Mouse (Mus musculus): ENCODE measurements around the gene Sipa1l3. TPM values are rescaled to one million over a fixed set of nuclear protein-coding genes. Genes with fewer than 3 reads are reported as not detected.

The Sipa1l3 gene
- polyA plus RNA-seq, 1 experiment from 2014 or later: 21.6 TPM

- Histone ChIP-seq H3K4me1 (replicated peaks; ENCODE audit: control insufficient read depth, insufficient read depth, low read length) (peaks cover 18% of the 10 kb centered on the region), H3K9me3 (ENCODE audit: control insufficient read depth, low read length) (no peaks in the 10 kb centered on the region), H3K27ac (ENCODE audit: low read length) (peak overlapping the region; percentile 85), H3K27me3 (ENCODE audit: control insufficient read depth, insufficient read depth, low read depth, low read length) (no peaks in the 10 kb centered on the region), H3K4me3 (ENCODE audit: low read length) (no peak overlapping the region), H3K9ac (ENCODE audit: low read length) (peak overlapping the region; percentile 31; the same call in 1 of the 2 replicates), H3K36me3 (ENCODE audit: control insufficient read depth, insufficient read depth, low read length) (peaks cover 28% of the 10 kb centered on the region), H3K4me2 (ENCODE audit: low read depth, low read length) (no peak overlapping the region; the same call in 1 of the 2 replicates)
- 57% methylated on average over 25 of the region's 25 CpGs for WGBS
- peak; percentile 43 for ATAC-seq (ENCODE audit: low read depth)
Measured at GRCm38 (mm10) chr7:29391761-29392512, 126.5 kb downstream of the Sipa1l3 start.

- Histone ChIP-seq H3K4me2 (ENCODE audit: low read depth, low read length) (no peak overlapping the region; the same call in 1 of the 2 replicates), H3K27me3 (ENCODE audit: control insufficient read depth, insufficient read depth, low read depth, low read length) (no peaks in the 10 kb centered on the region), H3K4me1 (replicated peaks; ENCODE audit: control insufficient read depth, insufficient read depth, low read length) (peaks cover 18% of the 10 kb centered on the region), H3K9me3 (ENCODE audit: control insufficient read depth, low read length) (no peaks in the 10 kb centered on the region), H3K36me3 (ENCODE audit: control insufficient read depth, insufficient read depth, low read length) (peaks cover 27% of the 10 kb centered on the region), H3K9ac (ENCODE audit: low read length) (no peak overlapping the region), H3K4me3 (ENCODE audit: low read length) (no peak overlapping the region), H3K27ac (ENCODE audit: low read length) (peak overlapping the region; percentile 85)
- WGBS: 67% methylated on average over 15 of the region's 15 CpGs
- no peak for ATAC-seq (ENCODE audit: low read depth)
Measured at GRCm38 (mm10) chr7:29391112-29391760, 127.2 kb downstream of the Sipa1l3 start.

- Histone ChIP-seq H3K36me3 (ENCODE audit: control insufficient read depth, insufficient read depth, low read length) (peaks cover 30% of the 10 kb centered on the region), H3K9me3 (ENCODE audit: control insufficient read depth, low read length) (no peaks in the 10 kb centered on the region), H3K27ac (ENCODE audit: low read length) (0 out of 2 replicates have a peak overlapping the region, but pooled peaks have one; percentile 13), H3K9ac (ENCODE audit: low read length) (no peak overlapping the region), H3K4me3 (ENCODE audit: low read length) (no peak overlapping the region), H3K4me2 (ENCODE audit: low read depth, low read length) (no peak overlapping the region), H3K4me1 (replicated peaks; ENCODE audit: control insufficient read depth, insufficient read depth, low read length) (peaks cover 18% of the 10 kb centered on the region), H3K27me3 (ENCODE audit: control insufficient read depth, insufficient read depth, low read depth, low read length) (no peaks in the 10 kb centered on the region)
- no peak for ATAC-seq (ENCODE audit: low read depth)
- WGBS: 75% methylated on average over 10 of the region's 10 CpGs
Measured at GRCm38 (mm10) chr7:29390234-29390633, 128.2 kb downstream of the Sipa1l3 start.

- H3K27me3 ChIP-seq (ENCODE audit: control insufficient read depth, insufficient read depth, low read depth, low read length): no peaks in the 10 kb centered on the region
- 85% methylated on average over 17 of the region's 17 CpGs for WGBS
- H3K9ac ChIP-seq (ENCODE audit: low read length): no peak overlapping the region
- H3K4me1 ChIP-seq (replicated peaks; ENCODE audit: control insufficient read depth, insufficient read depth, low read length): peaks cover 18% of the 10 kb centered on the region
- peaks cover 29% of the 10 kb centered on the region for H3K36me3 ChIP-seq (ENCODE audit: control insufficient read depth, insufficient read depth, low read length)
- H3K27ac ChIP-seq (ENCODE audit: low read length): no peak overlapping the region
- H3K4me3 ChIP-seq (ENCODE audit: low read length): no peak overlapping the region
- H3K9me3 ChIP-seq (ENCODE audit: control insufficient read depth, low read length): no peaks in the 10 kb centered on the region
- H3K4me2 ChIP-seq (ENCODE audit: low read depth, low read length): no peak overlapping the region
- ATAC-seq (ENCODE audit: low read depth): no peak
Measured at GRCm38 (mm10) chr7:29387524-29388068, 130.8 kb downstream of the Sipa1l3 start.

GRCm38 (mm10) chr7:29386349-29386748, 132.1 kb downstream of the Sipa1l3 start:
- peaks cover 36% of the 10 kb centered on the region for H3K36me3 ChIP-seq (ENCODE audit: control insufficient read depth, insufficient read depth, low read length)
- no peak for ATAC-seq (ENCODE audit: low read depth)
- WGBS: 88% methylated on average over 13 of the region's 13 CpGs

GRCm38 (mm10) chr7:29385791-29386190, 132.7 kb downstream of the Sipa1l3 start:
- 0 out of 2 replicates have a peak, but pooled peaks cover 4% of the 10 kb centered on the region for H3K4me1 ChIP-seq (replicated peaks; ENCODE audit: control insufficient read depth, insufficient read depth, low read length)
- no peak for ATAC-seq (ENCODE audit: low read depth)
- WGBS: 92% methylated on average over 10 of the region's 10 CpGs
- no peak overlapping the region for H3K4me3 ChIP-seq (ENCODE audit: low read length)
- H3K27ac ChIP-seq (ENCODE audit: low read length): no peak overlapping the region
- H3K4me2 ChIP-seq (ENCODE audit: low read depth, low read length): no peak overlapping the region
- no peaks in the 10 kb centered on the region for H3K27me3 ChIP-seq (ENCODE audit: control insufficient read depth, insufficient read depth, low read depth, low read length)
- no peak overlapping the region for H3K9ac ChIP-seq (ENCODE audit: low read length)
- peaks cover 40% of the 10 kb centered on the region for H3K36me3 ChIP-seq (ENCODE audit: control insufficient read depth, insufficient read depth, low read length)
- H3K9me3 ChIP-seq (ENCODE audit: control insufficient read depth, low read length): no peaks in the 10 kb centered on the region

More at GRCm38 (mm10) chr7:29386349-29386748, 132.1 kb downstream of the Sipa1l3 start:
- H3K4me1 ChIP-seq (replicated peaks; ENCODE audit: control insufficient read depth, insufficient read depth, low read length): peaks cover 8% of the 10 kb centered on the region
- no peak overlapping the region for H3K4me2 ChIP-seq (ENCODE audit: low read depth, low read length)
- H3K27ac ChIP-seq (ENCODE audit: low read length): no peak overlapping the region
- H3K4me3 ChIP-seq (ENCODE audit: low read length): no peak overlapping the region
- H3K27me3 ChIP-seq (ENCODE audit: control insufficient read depth, insufficient read depth, low read depth, low read length): no peaks in the 10 kb centered on the region
- no peak overlapping the region for H3K9ac ChIP-seq (ENCODE audit: low read length)
- H3K9me3 ChIP-seq (ENCODE audit: control insufficient read depth, low read length): no peaks in the 10 kb centered on the region

GRCm38 (mm10) chr7:29383255-29383654, 135.2 kb downstream of the Sipa1l3 start:
- Histone ChIP-seq H3K4me2 (ENCODE audit: low read depth, low read length) (no peak overlapping the region), H3K36me3 (ENCODE audit: control insufficient read depth, insufficient read depth, low read length) (peaks cover 45% of the 10 kb centered on the region), H3K4me3 (ENCODE audit: low read length) (no peak overlapping the region), H3K4me1 (replicated peaks; ENCODE audit: control insufficient read depth, insufficient read depth, low read length) (no peaks in the 10 kb centered on the region), H3K9ac (ENCODE audit: low read length) (no peak overlapping the region), H3K27ac (ENCODE audit: low read length) (no peak overlapping the region), H3K27me3 (ENCODE audit: control insufficient read depth, insufficient read depth, low read depth, low read length) (no peaks in the 10 kb centered on the region), H3K9me3 (ENCODE audit: control insufficient read depth, low read length) (no peaks in the 10 kb centered on the region)
- ATAC-seq (ENCODE audit: low read depth): peak; percentile 77
- 22% methylated on average over 10 of the region's 10 CpGs for WGBS

GRCm38 (mm10) chr7:29381466-29382040, 136.9 kb downstream of the Sipa1l3 start:
- Histone ChIP-seq H3K9ac (ENCODE audit: low read length) (no peak overlapping the region), H3K27me3 (ENCODE audit: control insufficient read depth, insufficient read depth, low read depth, low read length) (no peaks in the 10 kb centered on the region), H3K4me3 (ENCODE audit: low read length) (no peak overlapping the region), H3K9me3 (ENCODE audit: control insufficient read depth, low read length) (no peaks in the 10 kb centered on the region), H3K4me2 (ENCODE audit: low read depth, low read length) (no peak overlapping the region), H3K27ac (ENCODE audit: low read length) (no peak overlapping the region), H3K36me3 (ENCODE audit: control insufficient read depth, insufficient read depth, low read length) (peaks cover 47% of the 10 kb centered on the region), H3K4me1 (replicated peaks; ENCODE audit: control insufficient read depth, insufficient read depth, low read length) (no peaks in the 10 kb centered on the region)
- no peak for ATAC-seq (ENCODE audit: low read depth)
- WGBS: 85% methylated on average over 7 of the region's 7 CpGs

GRCm38 (mm10) chr7:29374054-29374453, 144.4 kb downstream of the Sipa1l3 start:
- Histone ChIP-seq H3K9ac (ENCODE audit: low read length) (no peak overlapping the region), H3K4me1 (replicated peaks; ENCODE audit: control insufficient read depth, insufficient read depth, low read length) (no peaks in the 10 kb centered on the region), H3K9me3 (ENCODE audit: control insufficient read depth, low read length) (no peaks in the 10 kb centered on the region), H3K27ac (ENCODE audit: low read length) (no peak overlapping the region), H3K36me3 (ENCODE audit: control insufficient read depth, insufficient read depth, low read length) (peaks cover 26% of the 10 kb centered on the region), H3K4me3 (ENCODE audit: low read length) (no peak overlapping the region), H3K4me2 (ENCODE audit: low read depth, low read length) (no peak overlapping the region), H3K27me3 (ENCODE audit: control insufficient read depth, insufficient read depth, low read depth, low read length) (no peaks in the 10 kb centered on the region)
- 60% methylated on average over 6 of the region's 6 CpGs for WGBS
- ATAC-seq (ENCODE audit: low read depth): peak; percentile 55
